Mouse (Mus musculus): ENCODE data around the gene Mrpl48.
A peak's percentile ranks its signal among the peaks of the same experiment; 100 is the strongest.

Gene Mrpl48

GRCm38 (mm10) chr7:100608130-100608741 lies at the start of gene Mrpl48:
Gene Mrpl48 (minus strand): TSS chr7:100608301.
- peak; percentile 42 to 46 for DNase-seq (ENCODE audit: low spot score in 2 of 2)

- no peak for DNase-seq (ENCODE audit: low spot score in 2 of 2)
These were observed 48.6 kb upstream of the Mrpl48 start for GRCm38 (mm10) chr7:100656739-100657138.

- no peak for DNase-seq (ENCODE audit: low spot score in 2 of 2)
These were observed 46.3 kb upstream of the Mrpl48 start for GRCm38 (mm10) chr7:100654441-100654840.

GRCm38 (mm10) chr7:100653480-100654266 lies 45.6 kb upstream of the Mrpl48 start:
- DNase-seq (ENCODE audit: low spot score in 2 of 2), result peak in 1 of 2 experiments; percentile 62

- DNase-seq (ENCODE audit: low spot score in 2 of 2), result no peak
These were observed 42.9 kb upstream of the Mrpl48 start for GRCm38 (mm10) chr7:100651011-100651410.

GRCm38 (mm10) chr7:100650421-100650820 lies 42.3 kb upstream of the Mrpl48 start:
- no peak for DNase-seq (ENCODE audit: low spot score in 2 of 2)

- DNase-seq (ENCODE audit: low spot score in 2 of 2), result no peak
These were observed 41.7 kb upstream of the Mrpl48 start for GRCm38 (mm10) chr7:100649826-100650225.

GRCm38 (mm10) chr7:100649095-100649494 lies 41.0 kb upstream of the Mrpl48 start:
- no peak for DNase-seq (ENCODE audit: low spot score in 2 of 2)

GRCm38 (mm10) chr7:100645147-100645546 lies 37.0 kb upstream of the Mrpl48 start:
- DNase-seq (ENCODE audit: low spot score in 2 of 2), result peak; percentile 64 to 75

- no peak for DNase-seq (ENCODE audit: low spot score in 2 of 2)
These were observed 34.3 kb upstream of the Mrpl48 start for GRCm38 (mm10) chr7:100642413-100642812.

GRCm38 (mm10) chr7:100637657-100638056 lies 29.6 kb upstream of the Mrpl48 start:
- DNase-seq (ENCODE audit: low spot score in 2 of 2), result no peak

GRCm38 (mm10) chr7:100624538-100624937 lies 16.4 kb upstream of the Mrpl48 start:
- DNase-seq (ENCODE audit: low spot score in 2 of 2), result no peak

GRCm38 (mm10) chr7:100622277-100622676 lies 14.2 kb upstream of the Mrpl48 start:
- no peak for DNase-seq (ENCODE audit: low spot score in 2 of 2)

GRCm38 (mm10) chr7:100616121-100616857 lies 8.2 kb upstream of the Mrpl48 start:
- no peak for DNase-seq (ENCODE audit: low spot score in 2 of 2)

- no peak for DNase-seq (ENCODE audit: low spot score in 2 of 2)
These were observed 809 bp upstream of the Mrpl48 start for GRCm38 (mm10) chr7:100608910-100609309.

- peak; percentile 96 to 97 for DNase-seq (ENCODE audit: low spot score in 2 of 2)
These were observed 629 bp downstream of the Mrpl48 start, which contains the start of gene Rab6a for GRCm38 (mm10) chr7:100607214-100608129. Gene Rab6a (plus strand): TSS chr7:100607410.

GRCm38 (mm10) chr7:100600211-100600610 lies 7.9 kb downstream of the Mrpl48 start:
- no peak for DNase-seq (ENCODE audit: low spot score in 2 of 2)

- DNase-seq (ENCODE audit: low spot score in 2 of 2), result no peak
These were observed 14.8 kb downstream of the Mrpl48 start for GRCm38 (mm10) chr7:100593349-100593748.

GRCm38 (mm10) chr7:100591522-100591852 lies 16.6 kb downstream of the Mrpl48 start:
- no peak for DNase-seq (ENCODE audit: low spot score in 2 of 2)

- peak; percentile 61 to 71 for DNase-seq (ENCODE audit: low spot score in 2 of 2)
These were observed 17.1 kb downstream of the Mrpl48 start for GRCm38 (mm10) chr7:100590845-100591521.

- no peak for DNase-seq (ENCODE audit: low spot score in 2 of 2)
These were observed 17.6 kb downstream of the Mrpl48 start for GRCm38 (mm10) chr7:100590504-100590844.
